Mouse (Mus musculus): ENCODE data around the gene 1700017N19Rik. TPM values are rescaled to one million over a fixed set of nuclear protein-coding genes. Genes with fewer than 3 reads are reported as not detected.
"Not testable (repeated sequence)": the region's sequence is repeated elsewhere in the genome, so short reads cannot be mapped to it uniquely, and the experiment has no call there.

The 1700017N19Rik gene
- 0.19 TPM in 1 of 2 replicates, not detected in the other for polyA plus RNA-seq (2015; fragmentation: Nextera tagmentation; extraction: Ambion mirVana)

DNA sequence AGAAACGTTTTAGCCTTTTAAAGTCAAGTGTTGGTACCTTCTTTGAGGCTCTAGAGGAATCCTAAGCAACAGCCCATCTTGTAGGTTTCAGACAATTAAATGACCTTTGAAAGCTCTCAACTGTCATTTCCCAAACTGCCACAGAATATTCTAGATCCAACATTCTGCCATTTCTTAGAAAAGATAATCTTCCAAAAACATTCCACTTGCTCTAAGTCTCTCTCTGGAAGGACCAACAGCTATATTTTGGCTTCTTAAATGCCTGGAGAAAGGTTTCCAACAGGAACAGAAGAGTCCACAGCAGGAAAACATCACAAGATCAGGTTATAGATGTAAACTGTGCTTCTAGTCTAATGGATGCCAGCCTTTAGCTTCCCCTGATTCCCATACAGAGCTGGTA is at the start of gene 1700017N19Rik, which contains the start of gene 4930430F08Rik:
Gene 1700017N19Rik, plus strand, starts transcription at position 162 of the 400 bp plus-strand sequence.
Gene 4930430F08Rik, minus strand, starts transcription at position 101 of the 400 bp plus-strand sequence.
- H3K9me3 ChIP-seq (ENCODE audit: control insufficient read depth, low read length) = no peaks in the 10 kb centered on the region
- H3K4me3 ChIP-seq (ENCODE audit: low read length) = peak within 1 kb of the TSS; percentile 91
- WGBS = 72% methylated on average over 1 of the region's 1 CpGs
- peaks cover 6% of the 10 kb centered on the region; the same call in 1 of the 2 replicates for H3K4me1 ChIP-seq (ENCODE audit: control insufficient read depth, insufficient read depth, low read depth, low read length)
- H3K9ac ChIP-seq (ENCODE audit: low read depth, low read length) = no peak within 1 kb of the TSS; the same call in 1 of the 2 replicates
- H3K4me2 ChIP-seq (ENCODE audit: low read length) = peak within 1 kb of the TSS; percentile 87
- H3K27me3 ChIP-seq (replicated peaks; ENCODE audit: control insufficient read depth, insufficient read depth, low read length) = no peaks in the 10 kb centered on the region
- H3K36me3 ChIP-seq (ENCODE audit: control insufficient read depth, insufficient read depth, low read length) = no peaks in the 10 kb centered on the region
- ATAC-seq = no peak
- H3K27ac ChIP-seq (ENCODE audit: low read depth, low read length) = no peak within 1 kb of the TSS

DNA sequence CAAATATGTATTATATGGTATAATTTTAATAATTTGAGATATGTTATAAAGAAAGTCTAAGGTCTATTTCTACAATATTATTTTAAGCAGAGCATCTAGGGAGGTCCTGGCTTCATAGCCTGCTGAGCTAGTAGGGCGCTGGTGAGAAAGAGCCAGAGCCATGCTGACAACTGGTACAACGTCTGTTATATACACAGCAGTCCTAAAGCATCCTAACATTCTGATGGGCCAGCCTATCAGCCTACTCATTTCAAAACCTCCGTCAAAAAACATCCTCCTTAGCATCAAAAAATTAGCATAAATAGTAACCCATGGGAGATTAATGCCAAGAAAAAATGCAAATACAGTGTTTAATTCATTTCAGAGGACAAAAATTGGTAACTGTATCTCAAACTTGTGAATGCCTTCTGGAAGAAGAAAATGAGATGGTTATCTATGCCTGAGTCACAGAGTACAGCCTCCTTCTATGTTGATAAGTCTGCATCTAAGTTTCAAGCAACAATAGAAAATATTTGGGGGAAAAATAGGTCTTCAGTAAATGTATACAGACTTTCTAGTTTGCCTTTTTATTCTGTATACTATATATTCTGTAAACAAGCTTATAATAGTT is 33.6 kb upstream of the 1700017N19Rik start:
- 70% methylated on average over 3 of the region's 3 CpGs for WGBS
- Histone ChIP-seq H3K4me2 (ENCODE audit: low read length) (no peak overlapping the region), H3K4me3 (ENCODE audit: low read length) (no peak overlapping the region), H3K9ac (ENCODE audit: low read depth, low read length) (no peak overlapping the region), H3K27ac (ENCODE audit: low read depth, low read length) (no peak overlapping the region), H3K27me3 (replicated peaks; ENCODE audit: control insufficient read depth, insufficient read depth, low read length) (no peaks in the 10 kb centered on the region), H3K4me1 (ENCODE audit: control insufficient read depth, insufficient read depth, low read depth, low read length) (no peaks in the 10 kb centered on the region), H3K9me3 (ENCODE audit: control insufficient read depth, low read length) (no peaks in the 10 kb centered on the region), H3K36me3 (ENCODE audit: control insufficient read depth, insufficient read depth, low read length) (0 out of 2 replicates have a peak, but pooled peaks cover 3% of the 10 kb centered on the region)
- no peak for ATAC-seq

DNA sequence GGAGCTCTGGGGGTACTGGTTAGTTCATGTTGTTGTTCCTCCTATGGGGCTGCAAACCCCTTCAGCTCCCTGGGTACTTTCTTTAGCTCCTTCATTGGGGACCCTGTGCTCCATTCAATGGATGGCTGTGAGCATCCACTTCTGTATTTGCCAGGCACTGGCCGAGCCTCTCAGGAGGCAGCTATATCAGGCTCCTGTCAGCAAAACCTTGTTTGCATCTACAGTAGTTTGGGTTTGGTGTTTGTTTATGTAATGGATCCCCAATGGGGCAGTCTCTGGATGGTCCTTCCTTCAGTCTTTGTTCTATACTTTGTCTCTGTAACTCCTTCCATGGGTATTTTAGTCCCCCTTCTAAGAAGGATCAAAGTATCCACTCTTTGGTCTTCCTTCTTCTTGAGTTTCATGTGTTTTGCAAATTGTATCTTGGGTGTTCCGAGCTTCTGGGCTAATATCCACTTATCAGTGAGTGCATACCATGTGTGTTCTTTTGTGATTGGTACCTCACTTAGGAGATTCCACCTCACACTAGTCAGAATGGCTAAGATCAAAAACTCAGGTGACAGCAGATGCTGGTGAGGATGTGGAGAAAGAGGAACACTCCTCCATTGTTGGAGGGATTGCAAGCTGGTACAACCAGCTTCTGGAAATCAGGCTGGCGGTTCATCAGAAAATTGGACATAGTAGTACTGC is 29.9 kb upstream of the 1700017N19Rik start:
- not testable (repeated sequence) for H3K9ac ChIP-seq (ENCODE audit: low read depth, low read length); H3K27ac ChIP-seq (ENCODE audit: low read depth, low read length); H3K27me3 ChIP-seq (replicated peaks; ENCODE audit: control insufficient read depth, insufficient read depth, low read length); H3K4me3 ChIP-seq (ENCODE audit: low read length); H3K4me2 ChIP-seq (ENCODE audit: low read length); H3K4me1 ChIP-seq (ENCODE audit: control insufficient read depth, insufficient read depth, low read depth, low read length); H3K36me3 ChIP-seq (ENCODE audit: control insufficient read depth, insufficient read depth, low read length); H3K9me3 ChIP-seq (ENCODE audit: control insufficient read depth, low read length); ATAC-seq
- WGBS = 88% methylated on average over 3 of the region's 3 CpGs

DNA sequence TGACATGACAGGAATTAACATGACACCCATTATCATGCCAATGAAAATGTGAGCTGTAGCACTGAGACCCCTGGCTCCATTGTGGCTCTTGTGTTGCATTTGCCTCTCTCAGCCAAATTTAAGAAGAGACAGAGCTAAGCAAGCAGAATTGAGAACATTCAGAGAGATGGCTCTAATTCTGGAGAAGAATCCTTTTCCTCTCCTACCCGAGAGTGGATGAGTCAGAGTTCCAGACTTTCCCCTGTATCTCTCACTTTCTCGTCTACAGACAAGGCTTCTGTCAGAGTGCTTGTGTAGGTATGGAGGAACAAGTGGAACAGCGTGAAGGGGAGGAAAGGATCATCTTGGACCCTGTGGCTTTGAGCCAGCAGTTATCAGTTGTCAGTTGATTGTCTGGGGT is 26.2 kb upstream of the 1700017N19Rik start:
- no peak for ATAC-seq
- H3K9me3 ChIP-seq (ENCODE audit: control insufficient read depth, low read length) = no peaks in the 10 kb centered on the region
- no peak overlapping the region for H3K4me2 ChIP-seq (ENCODE audit: low read length)
- 85% methylated on average over 3 of the region's 3 CpGs for WGBS
- no peak overlapping the region for H3K4me3 ChIP-seq (ENCODE audit: low read length)
- H3K4me1 ChIP-seq (ENCODE audit: control insufficient read depth, insufficient read depth, low read depth, low read length) = no peaks in the 10 kb centered on the region
- H3K9ac ChIP-seq (ENCODE audit: low read depth, low read length) = no peak overlapping the region
- H3K27me3 ChIP-seq (replicated peaks; ENCODE audit: control insufficient read depth, insufficient read depth, low read length) = no peaks in the 10 kb centered on the region
- H3K27ac ChIP-seq (ENCODE audit: low read depth, low read length) = no peak overlapping the region
- H3K36me3 ChIP-seq (ENCODE audit: control insufficient read depth, insufficient read depth, low read length) = peaks cover 6% of the 10 kb centered on the region

DNA sequence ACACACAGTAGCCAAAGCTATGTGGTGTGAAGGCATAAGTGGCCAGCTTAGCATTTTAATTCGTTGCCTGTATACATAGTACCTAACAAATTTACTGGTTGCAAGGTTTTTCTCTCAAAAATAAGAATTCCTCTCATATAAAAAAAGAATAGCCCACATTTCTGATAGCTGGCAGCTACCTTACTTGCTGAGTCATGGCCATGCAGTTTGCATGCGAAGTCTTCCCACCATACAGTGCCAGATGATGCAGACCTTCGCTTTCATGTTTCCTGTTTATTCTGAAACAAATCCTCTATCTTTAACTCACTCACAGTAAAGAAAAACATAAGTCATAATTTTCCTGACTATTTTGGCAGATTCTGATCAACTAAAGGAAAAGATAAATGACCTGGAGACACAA is 18.6 kb upstream of the 1700017N19Rik start:
- ATAC-seq = no peak
- Histone ChIP-seq H3K36me3 (ENCODE audit: control insufficient read depth, insufficient read depth, low read length) (peaks cover 11% of the 10 kb centered on the region), H3K27me3 (replicated peaks; ENCODE audit: control insufficient read depth, insufficient read depth, low read length) (no peaks in the 10 kb centered on the region), H3K4me1 (ENCODE audit: control insufficient read depth, insufficient read depth, low read depth, low read length) (no peaks in the 10 kb centered on the region), H3K9ac (ENCODE audit: low read depth, low read length) (no peak overlapping the region), H3K4me3 (ENCODE audit: low read length) (no peak overlapping the region), H3K4me2 (ENCODE audit: low read length) (no peak overlapping the region), H3K9me3 (ENCODE audit: control insufficient read depth, low read length) (no peaks in the 10 kb centered on the region), H3K27ac (ENCODE audit: low read depth, low read length) (no peak overlapping the region)
- WGBS = 93% methylated on average over 3 of the region's 3 CpGs

DNA sequence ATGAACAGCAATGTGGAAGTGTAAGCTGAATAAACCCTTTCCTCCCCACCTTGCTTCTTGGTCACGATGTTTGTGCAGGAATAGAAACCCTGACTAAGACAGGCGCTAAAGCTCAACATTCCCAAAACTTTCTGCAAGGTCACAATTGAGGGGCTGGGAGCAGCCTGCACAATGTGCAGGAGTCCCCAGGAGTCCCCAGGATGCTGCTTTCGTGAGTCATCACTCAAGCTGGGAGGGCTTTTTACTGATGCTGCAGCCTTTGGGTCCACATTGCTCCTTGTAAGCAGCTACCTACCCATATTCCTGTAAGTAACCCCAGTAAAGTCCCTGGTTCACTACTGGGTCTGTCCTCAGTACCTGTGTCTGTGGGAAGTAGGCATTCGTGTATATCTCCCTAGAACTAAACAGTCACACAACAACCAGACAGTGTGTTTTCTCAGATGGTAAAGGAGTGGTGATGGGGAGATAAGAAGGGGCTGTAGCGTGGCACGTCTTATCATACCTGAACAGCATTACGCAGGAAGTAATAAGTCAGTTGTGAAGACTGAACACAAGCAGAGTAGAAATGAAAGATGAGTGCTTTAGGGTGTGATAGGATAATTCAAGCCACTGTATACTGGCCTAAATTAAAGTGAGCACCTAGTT is 15.7 kb upstream of the 1700017N19Rik start:
- no peak for ATAC-seq
- H3K4me2 ChIP-seq (ENCODE audit: low read length) = no peak overlapping the region
- no peaks in the 10 kb centered on the region for H3K27me3 ChIP-seq (replicated peaks; ENCODE audit: control insufficient read depth, insufficient read depth, low read length)
- H3K4me3 ChIP-seq (ENCODE audit: low read length) = no peak overlapping the region
- H3K9ac ChIP-seq (ENCODE audit: low read depth, low read length) = no peak overlapping the region
- no peak overlapping the region for H3K27ac ChIP-seq (ENCODE audit: low read depth, low read length)
- H3K9me3 ChIP-seq (ENCODE audit: control insufficient read depth, low read length) = no peaks in the 10 kb centered on the region
- WGBS = 96% methylated on average over 7 of the region's 7 CpGs
- no peaks in the 10 kb centered on the region for H3K4me1 ChIP-seq (ENCODE audit: control insufficient read depth, insufficient read depth, low read depth, low read length)
- H3K36me3 ChIP-seq (ENCODE audit: control insufficient read depth, insufficient read depth, low read length) = peaks cover 16% of the 10 kb centered on the region

- Histone ChIP-seq H3K36me3 (ENCODE audit: control insufficient read depth, insufficient read depth, low read length) (peaks cover 16% of the 10 kb centered on the region), H3K9ac (ENCODE audit: low read depth, low read length) (no peak overlapping the region), H3K27me3 (replicated peaks; ENCODE audit: control insufficient read depth, insufficient read depth, low read length) (no peaks in the 10 kb centered on the region), H3K9me3 (ENCODE audit: control insufficient read depth, low read length) (no peaks in the 10 kb centered on the region), H3K27ac (ENCODE audit: low read depth, low read length) (no peak overlapping the region), H3K4me3 (ENCODE audit: low read length) (no peak overlapping the region), H3K4me1 (ENCODE audit: control insufficient read depth, insufficient read depth, low read depth, low read length) (no peaks in the 10 kb centered on the region), H3K4me2 (ENCODE audit: low read length) (no peak overlapping the region)
- ATAC-seq = no peak
- 92% methylated on average over 7 of the region's 7 CpGs for whole genome bisulfite sequencing
These were observed 15.0 kb upstream of the 1700017N19Rik start for GRCm38 (mm10) chr10:100575294-100575693.

DNA sequence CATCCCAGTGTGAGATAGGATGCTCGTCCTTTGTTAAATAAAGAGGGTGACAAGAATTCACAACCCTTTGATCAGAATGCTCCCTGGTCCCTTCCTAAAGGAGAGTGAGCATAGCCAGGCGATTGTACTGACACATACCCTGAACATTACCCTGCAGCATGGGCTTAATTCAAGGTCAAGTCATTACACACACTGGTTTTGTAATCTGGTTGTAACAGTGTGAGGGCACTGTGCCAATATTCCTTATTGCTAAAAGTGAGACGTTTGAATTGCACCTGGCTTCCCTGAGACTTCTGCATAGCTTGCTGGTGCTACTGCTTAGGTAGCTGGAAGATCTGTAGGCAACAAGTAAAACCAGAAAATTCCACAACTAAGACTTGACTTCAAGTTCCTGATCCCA is 6.1 kb upstream of the 1700017N19Rik start:
- no peaks in the 10 kb centered on the region for H3K27me3 ChIP-seq (replicated peaks; ENCODE audit: control insufficient read depth, insufficient read depth, low read length)
- no peak overlapping the region for H3K27ac ChIP-seq (ENCODE audit: low read depth, low read length)
- no peak for ATAC-seq
- no peaks in the 10 kb centered on the region for H3K9me3 ChIP-seq (ENCODE audit: control insufficient read depth, low read length)
- no peak overlapping the region for H3K4me2 ChIP-seq (ENCODE audit: low read length)
- no peaks in the 10 kb centered on the region for H3K36me3 ChIP-seq (ENCODE audit: control insufficient read depth, insufficient read depth, low read length)
- peaks cover 6% of the 10 kb centered on the region; the same call in 1 of the 2 replicates for H3K4me1 ChIP-seq (ENCODE audit: control insufficient read depth, insufficient read depth, low read depth, low read length)
- no peak overlapping the region for H3K4me3 ChIP-seq (ENCODE audit: low read length)
- no peak overlapping the region for H3K9ac ChIP-seq (ENCODE audit: low read depth, low read length)
- 88% methylated on average over 3 of the region's 3 CpGs for WGBS

DNA sequence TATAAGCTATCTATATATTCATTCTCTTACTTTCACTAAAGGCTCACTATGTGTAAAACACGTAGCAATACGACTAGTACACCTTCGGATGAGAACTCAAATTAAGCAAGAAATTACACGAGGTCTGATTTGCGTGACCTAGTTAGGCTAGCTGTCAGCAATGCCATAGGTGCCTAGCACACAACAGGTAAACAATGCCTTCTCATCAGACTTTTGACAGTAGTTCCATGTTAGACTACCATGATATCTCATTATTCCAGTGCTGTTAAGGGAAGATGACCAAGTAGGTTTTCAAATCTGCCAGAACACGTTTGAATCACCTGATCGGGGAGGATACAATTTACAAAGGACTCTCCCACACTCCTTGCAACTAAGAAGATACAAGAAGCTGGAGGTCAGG is 1.8 kb upstream of the 1700017N19Rik start:
- peak overlapping the region; percentile 89 for H3K27ac ChIP-seq (ENCODE audit: low read depth, low read length)
- WGBS = 30% methylated on average over 7 of the region's 7 CpGs
- H3K4me2 ChIP-seq (ENCODE audit: low read length) = peak overlapping the region; percentile 87
- peak overlapping the region; percentile 89 for H3K9ac ChIP-seq (ENCODE audit: low read depth, low read length)
- peak overlapping the region; percentile 91 for H3K4me3 ChIP-seq (ENCODE audit: low read length)
- H3K36me3 ChIP-seq (ENCODE audit: control insufficient read depth, insufficient read depth, low read length) = no peaks in the 10 kb centered on the region
- H3K9me3 ChIP-seq (ENCODE audit: control insufficient read depth, low read length) = no peaks in the 10 kb centered on the region
- no peaks in the 10 kb centered on the region for H3K27me3 ChIP-seq (replicated peaks; ENCODE audit: control insufficient read depth, insufficient read depth, low read length)
- H3K4me1 ChIP-seq (ENCODE audit: control insufficient read depth, insufficient read depth, low read depth, low read length) = peaks cover 6% of the 10 kb centered on the region; the same call in 1 of the 2 replicates
- no peak for ATAC-seq

Data from hindbrain, embryonic 16.5 days (tissue).